Mouse (Mus musculus) CH12.LX (cell line): Measurements from ENCODE around the gene Mob3b. TPM values are rescaled to one million over a fixed set of nuclear protein-coding genes. Genes with fewer than 3 reads are reported as not detected.

ENCODE experiments used
- DNase-seq: peaks from one replicate; pipeline ENCODE4 v3.0.0-alpha.2; 2013; ENCODE audit errors: extremely low read depth
- H3K27ac ChIP-seq: 2 replicates; pipeline ENCODE4 v1.5.1; 2012; ENCODE audit warnings: low read depth, mild to moderate bottlenecking, control low read depth, moderate library complexity; ENCODE audit not compliant: insufficient read depth
- H3K27me3 ChIP-seq: replicated peaks from 2 replicates; pipeline ENCODE3; 2012; ENCODE audit warnings: inconsistent platforms
- H3K36me3 ChIP-seq, 2 experiments: replicated peaks in 1 of 2; 2 replicates each; pipeline versions ENCODE3 to v1.6.1; 2012; ENCODE audit warnings: inconsistent platforms in 1 of 2, low read length in 1 of 2, mild to moderate bottlenecking in 1 of 2, mixed read lengths in 1 of 2, moderate library complexity in 1 of 2; ENCODE audit not compliant: control insufficient read depth in 1 of 2, insufficient read depth in 1 of 2
- H3K4me1 ChIP-seq, 2 experiments: 2 replicates each; pipeline ENCODE4 v1.6.1; 2012; ENCODE audit warnings: inconsistent platforms in 1 of 2, moderate library complexity in 1 of 2; ENCODE audit not compliant: insufficient read depth in 2 of 2, control insufficient read depth in 1 of 2
- H3K4me2 ChIP-seq: 2 replicates; pipeline ENCODE4 v1.6.1; 2012; ENCODE audit warnings: low read depth, mild to moderate bottlenecking, control low read depth; ENCODE audit not compliant: poor library complexity, insufficient read depth, severe bottlenecking
- H3K4me3 ChIP-seq, 3 experiments: fragments of 150-350 bp in 1 of 3; sonication (generic) in 1 of 3; replicated peaks in 1 of 3; 2 replicates each; pipeline versions ENCODE3 to v1.5.1; 2011 to 2012; ENCODE audit warnings: low read depth in 2 of 3, low read length in 2 of 3, mild to moderate bottlenecking in 2 of 3, moderate library complexity in 2 of 3, control low read depth in 1 of 3, improper control_type of control experiment in 1 of 3, inconsistent platforms in 1 of 3, mixed read lengths in 1 of 3; ENCODE audit not compliant: poor library complexity in 1 of 3
- H3K79me2 ChIP-seq: replicated peaks from 2 replicates; pipeline ENCODE4 v1.6.1; 2012; ENCODE audit warnings: mild to moderate bottlenecking, moderate library complexity; ENCODE audit not compliant: control insufficient read depth, poor library complexity, insufficient read depth, severe bottlenecking; ENCODE audit errors: extremely low read depth
- H3K9ac ChIP-seq: 2 replicates; pipeline ENCODE4 v1.6.1; 2012; ENCODE audit warnings: low read depth, mild to moderate bottlenecking, control low read depth, moderate library complexity; ENCODE audit not compliant: insufficient read depth
- H3K9me3 ChIP-seq: replicated peaks from 2 replicates; pipeline ENCODE3; 2012; ENCODE audit warnings: low read length, inconsistent platforms, mixed read lengths
- BHLHE40 ChIP-seq: IDR thresholded peaks from 2 replicates; pipeline ENCODE4 v1.6.1; 2011; ENCODE audit warnings: mild to moderate bottlenecking, low read depth, low read length, improper control_type of control experiment
- CHD1 ChIP-seq: IDR thresholded peaks from 2 replicates; pipeline ENCODE4 v1.6.1; 2012; ENCODE audit warnings: low read depth, low read length, improper control_type of control experiment, inconsistent platforms
- E2F4 ChIP-seq: IDR thresholded peaks from 2 replicates; pipeline ENCODE4 v1.6.1; 2011; ENCODE audit warnings: low read depth, low read length, improper control_type of control experiment; ENCODE audit not compliant: insufficient replicate concordance
- ELF1 ChIP-seq: IDR thresholded peaks from 2 replicates; pipeline ENCODE4 v1.6.1; 2014; ENCODE audit warnings: low read depth, mild to moderate bottlenecking, inconsistent platforms, low read length, improper control_type of control experiment
- EP300 ChIP-seq: IDR thresholded peaks from 2 replicates; pipeline ENCODE4 v1.6.1; 2011; ENCODE audit warnings: low read length, improper control_type of control experiment
- ETS1 ChIP-seq: conservative IDR thresholded peaks from 2 replicates; pipeline ENCODE4 v1.6.1; 2012; ENCODE audit warnings: low read depth, mild to moderate bottlenecking, inconsistent platforms, low read length, improper control_type of control experiment, moderate library complexity
- GABPA ChIP-seq: IDR thresholded peaks from 2 replicates; pipeline ENCODE4 v1.6.1; 2012; ENCODE audit warnings: low read depth, low read length, improper control_type of control experiment, inconsistent platforms; ENCODE audit not compliant: insufficient replicate concordance
- JUN ChIP-seq: IDR thresholded peaks from 2 replicates; pipeline ENCODE4 v1.6.1; 2011; ENCODE audit warnings: low read depth, mild to moderate bottlenecking, low read length, improper control_type of control experiment, moderate library complexity; ENCODE audit not compliant: insufficient read depth
- JUND ChIP-seq: conservative IDR thresholded peaks from 2 replicates; pipeline ENCODE4 v1.6.1; 2011; ENCODE audit warnings: low read depth, low read length, improper control_type of control experiment
- MAFK ChIP-seq: IDR thresholded peaks from 2 replicates; pipeline ENCODE4 v1.6.1; 2011; ENCODE audit warnings: low read length, improper control_type of control experiment; ENCODE audit not compliant: insufficient replicate concordance
- MAX ChIP-seq: IDR thresholded peaks from 2 replicates; pipeline ENCODE4 v1.6.1; 2011; ENCODE audit warnings: low read length, improper control_type of control experiment
- MEF2A ChIP-seq: IDR thresholded peaks from 2 replicates; pipeline ENCODE4 v1.6.1; 2014; ENCODE audit warnings: low read depth, mild to moderate bottlenecking, inconsistent platforms, low read length, improper control_type of control experiment, borderline replicate concordance
- POLR2A ChIP-seq: IDR thresholded peaks from 2 replicates; pipeline ENCODE4 v1.6.1; 2011; ENCODE audit warnings: low read depth, mild to moderate bottlenecking, improper control_type of control experiment, low read length
- RAD21 ChIP-seq: IDR thresholded peaks from 2 replicates; pipeline ENCODE4 v1.6.1; 2011; ENCODE audit warnings: low read depth, mild to moderate bottlenecking, low read length, improper control_type of control experiment, moderate library complexity
- SIN3A ChIP-seq: IDR thresholded peaks from 2 replicates; pipeline ENCODE4 v1.6.1; 2012; ENCODE audit warnings: low read length, improper control_type of control experiment, inconsistent platforms
- SMC3 ChIP-seq: IDR thresholded peaks from 2 replicates; pipeline ENCODE4 v1.6.1; 2011; ENCODE audit warnings: low read depth, low read length, improper control_type of control experiment
- ZKSCAN1 ChIP-seq: IDR thresholded peaks from 2 replicates; pipeline ENCODE4 v1.6.1; 2012; ENCODE audit warnings: low read depth, inconsistent platforms, low read length, improper control_type of control experiment, borderline replicate concordance
- ZNF384 ChIP-seq: IDR thresholded peaks from 2 replicates; pipeline ENCODE4 v1.6.1; 2012; ENCODE audit warnings: low read depth, low read length, improper control_type of control experiment, inconsistent platforms
- dilution Hi-C: fragments of 300-500 bp; cut with MboI; formaldehyde crosslinking; loops from 2 replicates; pipeline ENCODE4 v1.14.3; 2020; ENCODE audit warnings: low sequenced_read_pairs; ENCODE audit not compliant: extremely low pct_unique_long_range_greater_than_20kb, extremely low pct_ligation_motif_present
- in situ Hi-C: fragments of 300-500 bp; cut with MboI; formaldehyde crosslinking; loops from 3 replicates; pipeline ENCODE4 v1.14.3; 2019; ENCODE audit warnings: low sequenced_read_pairs, low pct_ligation_motif_present, low pct_unique_long_range_greater_than_20kb, mixed read lengths
- polyA plus RNA-seq: library from polyadenylated mRNA; unstranded; fragments of >175 nt; gene quantifications from 2 replicates; pipeline ENCODE4 v1.2.1, GENCODE M21; 2012; ENCODE audit warnings: low read depth; ENCODE audit not compliant: insufficient read length
- total RNA-seq, 2 experiments: library from RNA; depleted of rRNA; stranded (reverse); fragments of 300-350 nt in 1 of 2; fragments of >200 nt in 1 of 2; gene quantifications; 2 replicates each; pipeline ENCODE4 v1.2.3; 2012 to 2014

The Mob3b gene
- total and polyA plus RNA-seq, 3 experiments = 3.5 to 11.7 (median 11.0) TPM

DNA sequence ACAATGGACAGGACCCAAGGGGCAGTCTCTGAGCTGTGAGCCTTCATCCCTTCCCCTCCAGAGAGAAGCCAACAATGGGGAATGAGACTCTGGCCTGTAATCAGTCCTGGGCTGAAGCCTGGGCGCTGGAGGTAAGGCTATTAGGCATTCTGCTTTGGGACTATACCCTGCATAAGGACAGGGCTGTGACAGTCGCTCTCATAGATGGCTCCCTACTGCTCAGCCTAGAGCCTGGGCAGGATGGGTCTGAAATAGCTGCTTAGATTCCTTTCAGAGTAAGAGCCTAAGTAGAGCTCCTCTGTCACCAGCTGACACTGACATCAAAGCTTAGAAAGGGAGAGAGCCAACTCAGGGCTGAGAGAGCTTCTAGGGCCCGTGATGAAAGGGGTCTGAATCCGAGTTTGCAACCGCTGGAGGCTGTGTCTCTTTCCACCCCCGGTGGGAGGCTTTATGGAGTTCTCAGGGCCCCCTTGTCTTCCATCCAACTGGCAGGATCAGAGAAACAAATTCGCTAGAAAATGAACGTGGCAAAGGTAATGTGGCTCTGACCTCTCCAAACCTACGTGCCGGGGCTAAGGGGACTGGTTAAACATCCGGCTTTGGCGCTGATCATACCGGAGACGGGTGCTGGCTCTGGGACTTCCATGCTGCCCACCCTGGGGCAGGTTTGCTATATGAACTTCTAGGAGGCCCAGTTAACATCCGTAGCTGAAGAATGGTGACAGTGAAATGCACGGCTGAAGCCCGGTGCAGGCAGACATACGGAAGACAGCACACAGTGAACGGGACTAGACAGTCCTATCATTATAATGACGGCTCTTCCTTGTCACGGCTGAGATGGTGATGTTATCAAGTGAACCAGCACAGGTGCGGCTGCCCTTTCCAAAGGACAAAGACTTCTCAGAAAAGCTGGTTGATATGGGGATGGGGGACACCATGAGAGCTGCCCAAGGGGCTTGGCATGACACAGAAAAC is 165.1 kb downstream of the Mob3b start:
- Histone ChIP-seq H3K9me3 (no peaks in the 10 kb centered on the region), H3K27me3 (no peaks in the 10 kb centered on the region), H3K9ac (no peak overlapping the region), H3K27ac (no peak overlapping the region), H3K4me1 (peaks cover 0 to 18% of the 10 kb centered on the region in 2 experiments; a peak in 2 of 4 replicates), H3K79me2 (no peaks in the 10 kb centered on the region), H3K4me2 (no peak overlapping the region), H3K4me3 (no peak overlapping the region), H3K36me3 (peaks cover 0 to 14% of the 10 kb centered on the region in 2 experiments)
- no peak for TF ChIP-seq SIN3A
- no peak for TF ChIP-seq RAD21
- no peak for TF ChIP-seq MEF2A
- no peak for TF ChIP-seq CHD1
- no peak for TF ChIP-seq GABPA
- dilution Hi-C loops (no loop called here), in situ Hi-C loops (no loop called here)
- DNase-seq = no peak

DNA sequence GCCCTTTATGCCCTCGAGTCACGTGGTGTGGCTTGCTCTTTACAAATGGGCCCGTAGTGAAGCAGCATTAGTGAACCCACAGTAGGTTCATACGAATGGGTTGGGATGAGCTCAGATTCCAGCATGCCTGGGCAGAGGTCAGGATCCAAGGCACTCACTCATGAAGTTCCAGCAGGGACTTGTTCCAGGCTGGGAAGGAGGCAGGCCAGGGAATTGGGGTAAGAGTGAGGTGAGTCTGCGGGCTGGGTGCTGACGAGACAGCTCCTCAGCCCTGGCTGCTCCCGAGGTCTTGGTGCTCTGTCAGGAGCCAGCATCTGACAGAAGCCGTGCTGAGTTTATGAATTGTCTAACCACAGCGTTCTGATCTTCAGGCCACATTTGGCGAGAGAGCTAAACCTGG is 166.2 kb downstream of the Mob3b start:
- H3K4me1 ChIP-seq = peaks cover 0 to 26% of the 10 kb centered on the region in 2 experiments; a peak in 2 of 4 replicates
- DNase-seq = no peak
- no peaks in the 10 kb centered on the region for H3K79me2 ChIP-seq
- H3K36me3 ChIP-seq = peaks cover 0 to 14% of the 10 kb centered on the region in 2 experiments
- no peak for TF ChIP-seq EP300
- no peak for TF ChIP-seq BHLHE40
- TF ChIP-seq SMC3 = no peak
- no peak for TF ChIP-seq ZNF384
- no peak for TF ChIP-seq RAD21
- no peak for TF ChIP-seq E2F4
- TF ChIP-seq MAX = no peak
- TF ChIP-seq JUN = no peak
- TF ChIP-seq ZKSCAN1 = no peak
- no peak for TF ChIP-seq JUND
- no peak for TF ChIP-seq POLR2A
- no peak for TF ChIP-seq ETS1
- TF ChIP-seq ELF1 = no peak
- TF ChIP-seq MAFK = no peak
- TF ChIP-seq, all 38 proteins: peak for 0
- H3K27ac ChIP-seq = no peak overlapping the region; the same call in 1 of the 2 replicates
- H3K9me3 ChIP-seq = no peaks in the 10 kb centered on the region
- no peaks in the 10 kb centered on the region for H3K27me3 ChIP-seq
- H3K4me3 ChIP-seq = no peak overlapping the region
- H3K9ac ChIP-seq = no peak overlapping the region
- in situ Hi-C loops = no loop called here
- no peak overlapping the region for H3K4me2 ChIP-seq
- dilution Hi-C loops = no loop called here
